Mouse (Mus musculus) megakaryocyte, embryonic 14.5 days (primary cell): ENCODE measurements around the gene Tubb3. TPM values are rescaled to one million over a fixed set of nuclear protein-coding genes. Genes with fewer than 3 reads are reported as not detected.
"Not testable (repeated sequence)": the region's sequence is repeated elsewhere in the genome, so short reads cannot be mapped to it uniquely, and the experiment has no call there.

Source experiments
- H3K27me3 ChIP-seq: replicated peaks from 2 replicates; pipeline ENCODE3; 2012; ENCODE audit warnings: inconsistent platforms
- H3K36me3 ChIP-seq: replicated peaks from 2 replicates; pipeline ENCODE3; 2012; ENCODE audit warnings: low read length, inconsistent platforms, mixed read lengths
- H3K4me1 ChIP-seq: 2 replicates; pipeline ENCODE4 v1.6.1; 2012; ENCODE audit warnings: inconsistent platforms
- H3K4me3 ChIP-seq: replicated peaks from 2 replicates; pipeline ENCODE3; 2012; ENCODE audit warnings: moderate library complexity, mild to moderate bottlenecking, inconsistent platforms
- H3K9me3 ChIP-seq: 2 replicates; pipeline ENCODE4 v1.6.1; 2012; ENCODE audit warnings: inconsistent platforms
- FLI1 ChIP-seq: IDR thresholded peaks from 2 replicates; pipeline ENCODE4 v1.6.1; 2012; ENCODE audit warnings: low read length, inconsistent platforms, mixed read lengths
- GATA1 ChIP-seq: IDR thresholded peaks from 3 replicates; pipeline ENCODE4 v1.6.1; 2012; ENCODE audit warnings: mixed read lengths, low read length, inconsistent platforms, borderline replicate concordance
- polyA plus RNA-seq: library from polyadenylated mRNA; stranded (reverse); fragments of >175 nt; gene quantifications from 2 replicates; pipeline ENCODE4 v1.2.3, GENCODE M21; 2012; ENCODE audit warnings: low replicate concordance; ENCODE audit not compliant: insufficient read depth

The Tubb3 gene
- polyA plus RNA-seq, 1 experiment: 123 TPM

GRCm38 (mm10) chr8:123410788-123411187 lies 436 bp upstream of the Tubb3 start:
- TF ChIP-seq FLI1: no peak
- no peak for TF ChIP-seq GATA1
- peak overlapping the region; percentile 86 for H3K4me3 ChIP-seq
- peaks cover 72% of the 10 kb centered on the region for H3K27me3 ChIP-seq
- peaks cover 84% of the 10 kb centered on the region for H3K4me1 ChIP-seq
- H3K36me3 ChIP-seq: no peaks in the 10 kb centered on the region
- H3K9me3 ChIP-seq: no peaks in the 10 kb centered on the region

GRCm38 (mm10) chr8:123411781-123412327 lies 630 bp downstream of the Tubb3 start:
- Histone ChIP-seq H3K27me3 (peaks cover 65% of the 10 kb centered on the region), H3K9me3 (no peaks in the 10 kb centered on the region), H3K36me3 (no peaks in the 10 kb centered on the region), H3K4me3 (peak overlapping the region; percentile 86), H3K4me1 (peaks cover 81% of the 10 kb centered on the region)
- no peak for TF ChIP-seq FLI1
- TF ChIP-seq GATA1: no peak

GRCm38 (mm10) chr8:123412560-123413170 lies 1.4 kb downstream of the Tubb3 start:
- H3K4me1 ChIP-seq: peaks cover 79% of the 10 kb centered on the region
- no peaks in the 10 kb centered on the region for H3K9me3 ChIP-seq
- no peaks in the 10 kb centered on the region for H3K36me3 ChIP-seq
- TF ChIP-seq GATA1 (no peak), FLI1 (no peak)
- peak overlapping the region; percentile 72 for H3K4me3 ChIP-seq
- peaks cover 61% of the 10 kb centered on the region for H3K27me3 ChIP-seq

- peaks cover 66% of the 10 kb centered on the region for H3K4me1 ChIP-seq
- H3K4me3 ChIP-seq: no peak overlapping the region
- H3K9me3 ChIP-seq: no peaks in the 10 kb centered on the region
- H3K27me3 ChIP-seq: peaks cover 64% of the 10 kb centered on the region
- peaks cover 9% of the 10 kb centered on the region for H3K36me3 ChIP-seq
- TF ChIP-seq FLI1 (no peak), GATA1 (no peak)
Measured at GRCm38 (mm10) chr8:123414255-123414654, 3.0 kb downstream of the Tubb3 start.

- peaks cover 66% of the 10 kb centered on the region for H3K27me3 ChIP-seq
- H3K4me3 ChIP-seq, H3K9me3 ChIP-seq: not testable (repeated sequence)
- peaks cover 14% of the 10 kb centered on the region for H3K36me3 ChIP-seq
- H3K4me1 ChIP-seq: peaks cover 58% of the 10 kb centered on the region
Measured at GRCm38 (mm10) chr8:123414997-123415696, 3.9 kb downstream of the Tubb3 start.

GRCm38 (mm10) chr8:123415967-123416943 lies 5.0 kb downstream of the Tubb3 start:
- Histone ChIP-seq H3K9me3 (no peaks in the 10 kb centered on the region), H3K36me3 (peaks cover 19% of the 10 kb centered on the region), H3K27me3 (peaks cover 65% of the 10 kb centered on the region), H3K4me3 (peak overlapping the region; percentile 60), H3K4me1 (peaks cover 58% of the 10 kb centered on the region)
- no peak for TF ChIP-seq FLI1
- no peak for TF ChIP-seq GATA1

- H3K27me3 ChIP-seq: peaks cover 62% of the 10 kb centered on the region
- peak overlapping the region; percentile 60 for H3K4me3 ChIP-seq
- TF ChIP-seq GATA1: no peak
- no peak for TF ChIP-seq FLI1
- H3K4me1 ChIP-seq: peaks cover 58% of the 10 kb centered on the region
- no peaks in the 10 kb centered on the region for H3K9me3 ChIP-seq
- H3K36me3 ChIP-seq: peaks cover 21% of the 10 kb centered on the region
Measured at GRCm38 (mm10) chr8:123416944-123417555, 5.8 kb downstream of the Tubb3 start.

- no peak for TF ChIP-seq GATA1
- no peak for TF ChIP-seq FLI1
- Histone ChIP-seq H3K27me3 (peaks cover 50% of the 10 kb centered on the region), H3K36me3 (peaks cover 21% of the 10 kb centered on the region), H3K4me1 (peaks cover 50% of the 10 kb centered on the region), H3K9me3 (no peaks in the 10 kb centered on the region), H3K4me3 (no peak overlapping the region)
Measured at GRCm38 (mm10) chr8:123419711-123420110, 8.5 kb downstream of the Tubb3 start.

- H3K36me3 ChIP-seq: peaks cover 21% of the 10 kb centered on the region
- TF ChIP-seq FLI1 (no peak), GATA1 (no peak)
- H3K4me1 ChIP-seq: peaks cover 50% of the 10 kb centered on the region
- peaks cover 54% of the 10 kb centered on the region for H3K27me3 ChIP-seq
- no peak overlapping the region for H3K4me3 ChIP-seq
- H3K9me3 ChIP-seq: no peaks in the 10 kb centered on the region
Measured at GRCm38 (mm10) chr8:123420525-123421281, 9.5 kb downstream of the Tubb3 start.
